Mouse (Mus musculus): ENCODE results near the gene Slc38a2.

- TF ChIP-seq CTCF (IDR thresholded peaks at IDR 0.05; ENCODE audit: low read depth, low read length) (no peak), POLR2A (IDR thresholded peaks at IDR 0.05; ENCODE audit: extremely low read depth, insufficient read depth, low read length) (no peak)
Measured at GRCm38 (mm10) chr15:96728993-96729392, 29.5 kb upstream of the Slc38a2 start.

Measured in liver, adult 2 months (tissue).